In the genomic region with DNA sequence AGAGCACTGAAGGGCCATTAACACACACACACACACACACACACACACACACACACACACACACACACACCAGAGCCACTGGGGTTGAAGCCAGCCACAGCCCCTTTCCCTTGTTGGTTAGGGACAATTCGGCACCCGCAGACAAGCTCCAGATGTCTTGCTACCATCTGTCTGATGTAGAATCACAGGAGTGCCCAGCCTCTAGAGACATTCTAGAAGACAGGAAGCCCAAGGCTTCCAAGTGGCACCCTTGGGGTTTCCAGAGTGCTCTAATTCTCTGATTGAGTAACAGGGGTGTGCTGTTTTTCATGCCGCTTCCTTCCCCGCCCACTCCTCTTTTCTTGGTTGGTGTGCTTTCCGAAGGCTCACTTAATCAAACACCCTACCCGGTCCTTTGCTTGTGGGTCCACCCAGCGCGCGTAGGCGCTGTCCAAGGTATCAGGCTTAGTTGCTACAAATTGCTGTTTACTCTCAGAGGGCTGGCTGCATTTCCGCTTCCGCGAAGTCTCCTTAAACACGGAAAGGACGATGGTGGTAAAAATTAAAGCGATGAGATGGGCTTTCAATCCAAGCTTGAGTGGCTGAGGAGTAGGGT, we compare ENCODE assay signal across 8 mouse cellular contexts. TPM values are rescaled to one million over a fixed set of nuclear protein-coding genes. Genes with fewer than 3 reads are reported as not detected.
DNase-seq lines count a peak whose midpoint lies in the region; ATAC-seq and TF ChIP-seq lines count a peak whose summit lies in the region.

No protein-coding gene starts in this region.

- peak; percentile 39 for DNase-seq in forebrain, embryonic 10.5 days (ENCODE audit: extremely low spot score, low spot score)
- DNase-seq in MEL (ENCODE audit: low read depth, low spot score) = peak; percentile 38
- peak; percentile 85 for DNase-seq in embryonic facial prominence, embryonic 14.5 days (ENCODE audit: low spot score)
- peak; percentile 13 for DNase-seq in hindbrain, postnatal 0 days (ENCODE audit: low spot score)
- DNase-seq in thymus, postnatal 36 days = peak; percentile 13 to 24
- DNase-seq in cerebellum, adult 11 months = no peak

- TF ChIP-seq POLR2A in MEL (IDR thresholded peaks at IDR 0.05; ENCODE audit: control insufficient read depth in 1 of 2, insufficient read depth in 1 of 2, low read depth in 1 of 2, low read length in 2 of 2, poor library complexity in 1 of 2) = no peak

- H3K4me3 ChIP-seq in forebrain, embryonic 10.5 days = no peak overlapping the region
- H3K4me3 ChIP-seq in forebrain, embryonic 16.5 days (replicated peaks; ENCODE audit: low read length) = no peak overlapping the region
- H3K4me3 ChIP-seq in MEL (ENCODE audit: control insufficient read depth in 1 of 2, insufficient read depth in 1 of 2, low read depth in 2 of 2, low read length in 2 of 2) = no peak overlapping the region
- H3K4me3 ChIP-seq in embryonic facial prominence, embryonic 14.5 days (ENCODE audit: low read depth, low read length) = no peak overlapping the region
- H3K4me3 ChIP-seq in hindbrain, postnatal 0 days (ENCODE audit: low read length) = no peak overlapping the region

- no peaks in the 10 kb centered on the region for H3K79me2 ChIP-seq in MEL (ENCODE audit: control insufficient read depth, insufficient read depth, low read length, poor library complexity)

- peaks cover 14% of the 10 kb centered on the region for H3K4me1 ChIP-seq in forebrain, embryonic 10.5 days
- H3K4me1 ChIP-seq in forebrain, embryonic 16.5 days (replicated peaks; ENCODE audit: control insufficient read depth, insufficient read depth, low read length) = peaks cover 2% of the 10 kb centered on the region; the same call in 1 of the 2 replicates
- peaks cover 0 to 5% of the 10 kb centered on the region in 2 experiments; a peak in 1 of 4 replicates for H3K4me1 ChIP-seq in MEL (ENCODE audit: control insufficient read depth in 1 of 2, insufficient read depth in 2 of 2, low read length in 2 of 2)
- H3K4me1 ChIP-seq in embryonic facial prominence, embryonic 14.5 days (ENCODE audit: control insufficient read depth, insufficient read depth, low read length) = no peaks in the 10 kb centered on the region; the same call in 1 of the 2 replicates
- no peaks in the 10 kb centered on the region for H3K4me1 ChIP-seq in hindbrain, postnatal 0 days (ENCODE audit: insufficient read depth, low read length)

- no peak for TF ChIP-seq CTCF in MEL (IDR thresholded peaks at IDR 0.05 in 2 of 3, conservative IDR thresholded peaks at IDR 0.05 in 1 of 3; ENCODE audit: control insufficient read depth in 1 of 3, insufficient read depth in 1 of 3, low read depth in 2 of 3, low read length in 3 of 3, poor library complexity in 1 of 3, severe bottlenecking in 1 of 3)
- TF ChIP-seq CTCF in hindbrain, postnatal 0 days (IDR thresholded peaks at IDR 0.05; ENCODE audit: low read depth) = no peak

- ATAC-seq in forebrain, embryonic 16.5 days = no peak
- 0 out of 2 replicates have a peak, but pooled peaks have one; percentile 26 for ATAC-seq in embryonic facial prominence, embryonic 14.5 days (ENCODE audit: low read depth)
- ATAC-seq in hindbrain, postnatal 0 days = 0 out of 2 replicates have a peak, but pooled peaks have one; percentile 12
- ATAC-seq in megakaryocyte-erythroid progenitor cell, adult 5-6 weeks (replicated peaks; ENCODE audit: low FRiP score, low TSS enrichment, poor library complexity, severe bottlenecking) = peak; percentile 77; the same call in 1 of the 2 replicates

- no peak for TF ChIP-seq EP300 in MEL (IDR thresholded peaks at IDR 0.05; ENCODE audit: low read depth in 1 of 2, low read length in 2 of 2)

- H3K27ac ChIP-seq in forebrain, embryonic 10.5 days = no peak overlapping the region
- H3K27ac ChIP-seq in forebrain, embryonic 16.5 days (ENCODE audit: low read length) = no peak overlapping the region
- H3K27ac ChIP-seq in MEL (ENCODE audit: control insufficient read depth, low read depth, low read length) = no peak overlapping the region
- H3K27ac ChIP-seq in embryonic facial prominence, embryonic 14.5 days (replicated peaks; ENCODE audit: low read depth, low read length) = no peak overlapping the region
- H3K27ac ChIP-seq in hindbrain, postnatal 0 days = no peak overlapping the region

- H3K36me3 ChIP-seq in forebrain, embryonic 10.5 days (replicated peaks) = no peaks in the 10 kb centered on the region
- H3K36me3 ChIP-seq in forebrain, embryonic 16.5 days (ENCODE audit: control insufficient read depth, insufficient read depth) = no peaks in the 10 kb centered on the region
- no peaks in the 10 kb centered on the region for H3K36me3 ChIP-seq in MEL (ENCODE audit: control insufficient read depth in 1 of 2, insufficient read depth in 2 of 2, low read length in 2 of 2)
- H3K36me3 ChIP-seq in embryonic facial prominence, embryonic 14.5 days (ENCODE audit: control insufficient read depth, insufficient read depth, low read length) = no peaks in the 10 kb centered on the region
- H3K36me3 ChIP-seq in hindbrain, postnatal 0 days (ENCODE audit: insufficient read depth, low read length) = no peaks in the 10 kb centered on the region

- no peak for TF ChIP-seq RAD21 in MEL (IDR thresholded peaks at IDR 0.05; ENCODE audit: low read depth, low read length)

- no peaks in the 10 kb centered on the region; the same call in 1 of the 2 replicates for H3K27me3 ChIP-seq in forebrain, embryonic 10.5 days (ENCODE audit: poor library complexity, severe bottlenecking)
- H3K27me3 ChIP-seq in forebrain, embryonic 16.5 days (replicated peaks; ENCODE audit: control insufficient read depth, insufficient read depth, low read length) = no peaks in the 10 kb centered on the region
- H3K27me3 ChIP-seq in MEL (ENCODE audit: control insufficient read depth in 1 of 2, insufficient read depth in 2 of 2, low read length in 2 of 2) = peaks cover 0 to 1% of the 10 kb centered on the region in 2 experiments; a peak in 2 of 4 replicates
- H3K27me3 ChIP-seq in embryonic facial prominence, embryonic 14.5 days (replicated peaks; ENCODE audit: control insufficient read depth, insufficient read depth, low read length) = no peaks in the 10 kb centered on the region
- H3K27me3 ChIP-seq in hindbrain, postnatal 0 days (ENCODE audit: insufficient read depth, low read length) = no peaks in the 10 kb centered on the region

- no peak overlapping the region for H3K4me2 ChIP-seq in forebrain, embryonic 16.5 days (ENCODE audit: low read length)
- H3K4me2 ChIP-seq in embryonic facial prominence, embryonic 14.5 days (ENCODE audit: low read depth, low read length) = no peak overlapping the region; the same call in 1 of the 2 replicates
- H3K4me2 ChIP-seq in hindbrain, postnatal 0 days (ENCODE audit: low read depth, low read length) = 0 out of 2 replicates have a peak overlapping the region, but pooled peaks have one; percentile 1

- no peaks in the 10 kb centered on the region for H3K9me3 ChIP-seq in forebrain, embryonic 10.5 days
- no peaks in the 10 kb centered on the region for H3K9me3 ChIP-seq in forebrain, embryonic 16.5 days (ENCODE audit: control insufficient read depth, low read length)
- no peaks in the 10 kb centered on the region for H3K9me3 ChIP-seq in MEL (replicated peaks; ENCODE audit: insufficient read depth, low read length)
- no peaks in the 10 kb centered on the region for H3K9me3 ChIP-seq in embryonic facial prominence, embryonic 14.5 days (ENCODE audit: control insufficient read depth, low read length)
- no peaks in the 10 kb centered on the region for H3K9me3 ChIP-seq in hindbrain, postnatal 0 days (ENCODE audit: low read length)

- no peak overlapping the region for H3K9ac ChIP-seq in forebrain, embryonic 16.5 days (replicated peaks; ENCODE audit: low read depth, low read length)
- H3K9ac ChIP-seq in MEL (ENCODE audit: control insufficient read depth, low read depth, low read length, poor library complexity, severe bottlenecking) = no peak overlapping the region
- no peak overlapping the region for H3K9ac ChIP-seq in embryonic facial prominence, embryonic 14.5 days (ENCODE audit: low read depth, low read length)
- no peak overlapping the region for H3K9ac ChIP-seq in hindbrain, postnatal 0 days (replicated peaks; ENCODE audit: low read length)

- WGBS in forebrain, embryonic 10.5 days = 19% methylated on average over 16 of the region's 16 CpGs
- WGBS in forebrain, embryonic 16.5 days = 19% methylated on average over 16 of the region's 16 CpGs
- WGBS in embryonic facial prominence, embryonic 14.5 days = 11% methylated on average over 16 of the region's 16 CpGs
- 20% methylated on average over 16 of the region's 16 CpGs for WGBS in hindbrain, postnatal 0 days

TF ChIP-seq in MEL, 35 proteins besides CTCF, POLR2A, EP300 and RAD21 (continues in another document):
- no peak for TF ChIP-seq RCOR1 (IDR thresholded peaks at IDR 0.05; ENCODE audit: low read depth, low read length)
- TF ChIP-seq GATA1 (IDR thresholded peaks at IDR 0.05; ENCODE audit: low read depth, low read length) = no peak
- no peak for TF ChIP-seq MAFK (IDR thresholded peaks at IDR 0.05; ENCODE audit: borderline replicate concordance, low read depth, low read length)
- no peak for TF ChIP-seq ETS1 (IDR thresholded peaks at IDR 0.05; ENCODE audit: low read depth, low read length)
- no peak for TF ChIP-seq POLR2AphosphoS2 (IDR thresholded peaks at IDR 0.05; ENCODE audit: low read length)
- no peak for TF ChIP-seq NELFE (IDR thresholded peaks at IDR 0.05; ENCODE audit: low read depth, low read length)
- TF ChIP-seq MXI1 (IDR thresholded peaks at IDR 0.05; ENCODE audit: low read depth, low read length) = no peak
- no peak for TF ChIP-seq USF1 (IDR thresholded peaks at IDR 0.05; ENCODE audit: low read depth, low read length)
- TF ChIP-seq JUND (IDR thresholded peaks at IDR 0.05; ENCODE audit: low read depth, low read length) = no peak
- TF ChIP-seq ZNF384 (IDR thresholded peaks at IDR 0.05; ENCODE audit: low read depth, low read length) = no peak
- no peak for TF ChIP-seq MEF2A (IDR thresholded peaks at IDR 0.05; ENCODE audit: extremely low read depth, insufficient replicate concordance, low read depth, low read length, poor library complexity, severe bottlenecking)
- TF ChIP-seq ZMIZ1 (IDR thresholded peaks at IDR 0.05; ENCODE audit: low read depth, low read length) = no peak

RNA-seq across cellular contexts. Expression of a gene that starts 59.5 kb away (rescaled TPM):
- polyA plus RNA-seq in forebrain, embryonic 10.5 days (2016; fragmentation: Nextera tagmentation; extraction: Ambion mirVana) = 2.1 and 3.0 TPM in 2 replicates
- 111 and 146 TPM in 2 replicates for polyA plus RNA-seq in forebrain, embryonic 16.5 days (2015; fragmentation: Nextera tagmentation; extraction: Ambion mirVana)
- 15.2 and 15.6 TPM in 2 replicates for total RNA-seq in MEL (2012; rRNA removed)
- 10 to 100 TPM in 1 of 2 experiments, not detected in 1; 23.8 TPM for polyA plus RNA-seq in MEL (2012; ENCODE audit: insufficient read depth in 1 of 2, insufficient read length in 2 of 2, low read depth in 1 of 2, low replicate concordance in 2 of 2, missing spikeins in 1 of 2)
- polyA plus RNA-seq in embryonic facial prominence, embryonic 14.5 days (2014; fragmentation: Nextera tagmentation; extraction: Ambion mirVana) = 4.5 and 7.0 TPM in 2 replicates
- total RNA-seq in hindbrain, postnatal 0 days (2014; rRNA removed) = 112 and 114 TPM in 2 replicates
- 45.6 and 47.3 TPM in 2 replicates for polyA plus RNA-seq in hindbrain, postnatal 0 days (2015; fragmentation: Nextera tagmentation; extraction: Ambion mirVana)
- total RNA-seq in megakaryocyte-erythroid progenitor cell, adult 5-6 weeks (2014; fragmentation: Nextera tagmentation) = 9.3 and 20.8 TPM in 2 replicates
- total RNA-seq in megakaryocyte-erythroid progenitor cell, adult 5-6 weeks (2017) = 21.3 and 26.5 TPM in 2 replicates
